Mouse (Mus musculus) small intestine, adult 2 months (tissue): Measurements from ENCODE around the gene Chad.

ENCODE experiments used
- CTCF ChIP-seq: fragments of 200-500 bp; IDR thresholded peaks from 2 replicates; pipeline ENCODE4 v1.5.1; 2012; ENCODE audit warnings: low read depth, mild to moderate bottlenecking, control low read depth, inconsistent platforms, low read length, moderate library complexity, mixed read lengths; ENCODE audit not compliant: insufficient replicate concordance, insufficient read length; ENCODE audit errors: extremely low read depth
- POLR2A ChIP-seq: fragments of 200-500 bp; IDR thresholded peaks from 2 replicates; pipeline ENCODE4 v1.6.1; 2012; ENCODE audit warnings: low read depth, mild to moderate bottlenecking, control low read depth, inconsistent platforms, low read length, moderate library complexity

DNA sequence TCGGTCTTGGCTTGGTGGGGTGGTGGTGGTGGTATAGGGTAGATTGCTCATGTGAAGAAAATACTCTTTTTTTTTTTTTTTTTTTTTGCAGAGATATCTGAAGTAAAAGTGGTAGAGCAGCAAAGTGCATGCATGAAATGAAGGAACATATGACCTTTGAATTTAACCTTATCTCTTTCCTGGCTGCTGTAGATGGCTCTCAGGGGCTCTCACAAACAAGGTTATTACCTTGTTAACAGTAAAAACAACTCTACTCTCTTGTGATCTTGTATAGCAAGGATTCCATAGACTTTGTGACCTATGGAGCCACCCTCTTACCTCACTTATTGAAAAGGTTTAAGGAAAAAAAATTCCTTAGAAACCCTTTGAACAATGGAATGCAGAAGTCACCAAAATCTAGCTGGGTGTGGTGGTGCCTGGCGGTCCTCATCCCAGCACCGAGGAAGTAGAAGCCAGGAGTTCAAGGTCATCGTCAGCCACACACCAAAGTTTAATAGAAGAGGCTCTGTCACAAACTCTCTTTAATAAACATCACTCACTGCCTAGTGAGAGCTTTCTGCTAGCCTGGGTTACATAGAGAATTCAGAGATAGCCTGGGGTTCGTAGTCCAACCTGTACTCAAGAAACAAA, 15.4 kb downstream of the Chad start:
- TF ChIP-seq CTCF (no peak), POLR2A (no peak)
